Mouse (Mus musculus): ENCODE results near the gene Necap1.

Gene Necap1

GRCm38 (mm10) chr6:122873871-122874719 is at the start of gene Necap1:
TSS of gene Necap1 (plus strand) at chr6:122874474.
- peak; percentile 99 for DNase-seq (ENCODE audit: low spot score)

DNA sequence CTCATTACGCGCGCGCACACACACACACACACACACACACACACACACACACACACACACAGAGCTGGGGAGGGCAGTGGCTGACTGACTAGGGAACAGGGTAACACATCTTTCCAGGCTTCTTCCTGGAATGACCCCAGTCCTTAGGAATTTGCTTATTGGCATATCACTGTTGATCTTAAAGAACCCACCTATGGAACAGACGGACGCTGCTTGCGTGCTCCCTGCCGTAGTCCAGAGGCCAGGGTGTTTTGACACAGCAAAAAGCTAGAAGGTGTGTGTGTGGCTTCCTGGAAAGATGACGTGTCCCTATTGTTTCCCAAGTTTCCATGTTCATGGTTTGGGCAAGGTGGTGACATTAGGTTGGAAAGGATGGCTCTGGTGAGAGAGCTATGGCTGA is 49.1 kb upstream of the Necap1 start:
- DNase-seq (ENCODE audit: low spot score): no peak

- peak; percentile 67 for DNase-seq (ENCODE audit: low spot score)
Observed at GRCm38 (mm10) chr6:122825923-122826742, 48.1 kb upstream of the Necap1 start.

DNA sequence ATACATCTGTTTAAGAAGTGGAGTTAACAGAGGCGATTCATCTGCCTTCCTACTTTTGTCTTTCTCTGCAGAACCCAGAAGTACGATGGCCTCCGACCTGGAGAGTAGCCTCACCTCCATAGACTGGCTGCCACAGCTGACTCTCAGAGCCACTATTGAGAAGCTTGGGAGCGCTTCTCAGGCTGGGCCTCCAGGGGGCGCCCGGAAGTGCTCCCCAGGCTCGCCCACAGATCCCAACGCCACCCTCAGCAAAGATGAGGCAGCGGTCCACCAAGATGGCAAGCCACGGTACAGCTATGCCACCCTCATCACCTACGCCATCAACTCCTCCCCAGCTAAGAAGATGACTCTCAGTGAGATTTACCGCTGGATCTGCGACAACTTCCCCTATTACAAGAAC is 46.2 kb upstream of the Necap1 start:
- no peak for DNase-seq (ENCODE audit: low spot score)

GRCm38 (mm10) chr6:122832880-122833279 is 41.4 kb upstream of the Necap1 start:
- DNase-seq (ENCODE audit: low spot score): no peak

DNA sequence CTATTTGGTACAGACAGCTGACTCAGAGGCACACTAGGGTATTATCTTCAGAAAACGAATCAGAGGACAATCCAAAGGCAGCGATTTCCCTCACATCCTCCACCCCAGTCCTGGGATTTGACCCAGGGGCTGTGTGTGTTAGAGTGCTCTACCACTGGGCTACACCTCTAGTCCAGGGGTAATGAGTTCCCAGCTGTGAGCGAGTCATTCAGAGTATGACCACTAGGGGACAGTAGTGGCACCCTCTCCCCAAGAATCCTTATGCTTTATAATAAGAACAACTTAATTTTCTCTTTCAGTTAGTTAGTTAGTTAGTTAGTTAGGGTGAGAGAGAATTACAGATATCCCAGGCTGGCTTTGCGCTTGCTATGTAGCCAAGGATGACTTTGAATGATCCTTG is 39.9 kb upstream of the Necap1 start:
- peak; percentile 66 for DNase-seq (ENCODE audit: low spot score)

GRCm38 (mm10) chr6:122836974-122837373 is 37.3 kb upstream of the Necap1 start:
- DNase-seq (ENCODE audit: low spot score): no peak

DNA sequence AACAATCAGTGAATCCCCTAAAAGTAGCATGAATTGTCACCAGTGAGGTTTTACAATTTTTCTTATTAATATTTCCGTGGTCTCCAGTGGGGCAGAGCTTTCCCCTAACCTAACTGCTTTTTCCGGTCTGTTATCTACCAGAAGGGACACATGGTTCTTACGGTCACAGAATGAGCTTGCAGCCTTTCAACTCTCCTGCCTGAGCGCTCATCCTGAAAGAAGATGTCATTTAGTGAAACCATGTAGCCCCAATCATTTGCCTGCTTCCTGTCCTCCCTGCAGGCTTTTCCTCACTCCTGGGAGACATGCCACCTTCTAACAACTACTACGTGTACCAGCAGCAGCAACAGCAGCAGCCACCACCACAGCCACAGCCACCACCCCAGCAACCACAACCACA is 36.7 kb upstream of the Necap1 start:
- DNase-seq (ENCODE audit: low spot score): no peak

DNA sequence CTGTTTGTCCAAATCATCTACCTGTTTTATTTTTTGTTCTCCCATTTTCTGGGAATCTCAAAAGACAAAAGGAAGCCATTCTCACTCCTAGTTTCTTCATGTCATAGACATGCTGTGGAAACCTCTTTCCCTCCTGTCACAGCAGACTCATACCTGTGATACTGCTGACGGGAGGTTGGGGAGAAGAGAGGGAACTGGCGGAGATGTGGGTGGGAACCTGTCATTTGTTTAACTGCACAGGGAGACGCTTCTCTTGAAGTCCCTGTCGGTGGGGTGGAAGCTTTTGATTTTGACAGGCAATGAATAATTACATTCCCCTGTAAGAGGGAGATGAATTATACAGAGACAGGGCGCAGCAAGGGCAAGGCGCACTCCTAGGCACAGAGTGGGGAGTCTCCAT is 30.5 kb upstream of the Necap1 start:
- DNase-seq (ENCODE audit: low spot score): no peak

DNA sequence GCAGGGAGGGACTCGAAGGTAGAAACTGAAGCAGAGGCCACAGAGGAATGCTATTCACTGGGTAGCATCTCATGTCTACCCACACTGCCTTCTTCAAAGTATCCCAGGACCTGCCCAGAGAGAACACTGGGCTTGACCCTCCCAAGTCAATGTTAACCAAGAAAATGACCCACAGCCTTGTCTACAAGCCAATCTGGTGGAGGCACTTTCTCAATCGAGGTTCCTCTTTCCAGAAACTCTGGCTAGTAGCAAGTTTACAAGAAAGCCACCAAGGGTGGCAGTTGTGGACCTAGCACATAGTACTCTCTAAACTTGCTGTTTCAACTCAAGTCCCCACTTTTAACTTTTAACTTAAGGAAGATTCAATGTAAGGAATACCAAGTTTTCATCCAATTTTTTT is 21.6 kb upstream of the Necap1 start:
- no peak for DNase-seq (ENCODE audit: low spot score)

DNA sequence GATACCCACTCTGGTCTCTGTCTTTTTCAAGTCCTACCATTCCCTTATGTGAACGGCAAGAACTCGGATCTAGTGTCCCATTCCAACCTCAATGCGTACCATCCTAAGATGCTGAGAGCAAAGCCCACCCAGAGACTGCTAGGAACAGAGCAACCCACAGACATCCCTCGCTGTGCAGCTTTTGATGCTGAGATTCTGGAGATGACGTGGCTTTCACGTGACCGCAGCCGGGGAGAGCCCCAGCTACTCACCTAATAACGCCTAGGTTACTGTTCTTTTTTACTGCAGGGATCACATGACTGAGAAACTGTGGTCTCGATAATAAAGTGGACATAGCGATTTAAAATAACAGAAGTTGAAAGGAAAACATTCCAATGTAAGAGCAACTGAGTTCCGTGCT is 19.7 kb upstream of the Necap1 start:
- no peak for DNase-seq (ENCODE audit: low spot score)

DNA sequence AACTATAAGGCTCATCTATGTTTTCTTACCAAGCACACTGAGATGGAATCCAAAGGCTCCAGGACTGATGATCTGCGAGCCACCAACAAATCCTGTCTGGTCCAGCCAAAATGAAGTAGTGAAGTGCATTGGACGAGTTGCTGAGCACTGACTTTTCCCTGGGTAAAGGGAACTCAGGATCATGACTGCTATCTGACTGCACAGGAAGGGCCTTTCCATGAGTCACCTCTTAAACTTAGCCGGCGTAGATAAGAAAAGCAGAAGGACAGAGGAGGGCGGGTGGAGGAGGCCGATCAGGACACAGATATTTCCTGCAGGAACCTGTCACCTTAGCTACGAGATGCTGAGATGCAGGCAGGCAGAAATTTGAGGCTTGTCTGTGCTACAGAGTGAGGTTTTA is 18.3 kb upstream of the Necap1 start, which contains the start of gene C3ar1:
TSS of gene C3ar1 (minus strand) at position 207 of the 400 bp plus-strand sequence.
- DNase-seq (ENCODE audit: low spot score): no peak

- no peak for DNase-seq (ENCODE audit: low spot score)
Observed at GRCm38 (mm10) chr6:122862434-122862833, 11.8 kb upstream of the Necap1 start.

DNA sequence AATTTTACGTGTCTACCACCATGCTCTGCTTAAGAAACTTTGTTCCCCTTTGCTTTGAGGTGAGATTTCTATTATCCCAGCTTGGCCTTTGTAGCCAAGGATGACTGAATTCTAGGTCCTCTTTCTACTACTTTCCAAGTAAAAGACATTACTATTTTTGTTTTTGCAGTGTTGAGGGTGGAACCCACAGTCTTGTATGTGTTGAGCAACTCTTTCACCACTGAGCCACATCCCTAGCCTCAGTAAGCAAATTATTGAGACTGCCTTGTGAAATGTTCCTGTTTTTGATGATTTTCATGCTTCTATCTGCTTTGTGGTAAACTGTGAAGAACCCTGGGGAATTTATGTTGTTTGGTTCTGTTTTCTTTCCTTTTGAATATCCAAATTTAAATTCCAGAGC is 11.4 kb upstream of the Necap1 start:
- no peak for DNase-seq (ENCODE audit: low spot score)

DNA sequence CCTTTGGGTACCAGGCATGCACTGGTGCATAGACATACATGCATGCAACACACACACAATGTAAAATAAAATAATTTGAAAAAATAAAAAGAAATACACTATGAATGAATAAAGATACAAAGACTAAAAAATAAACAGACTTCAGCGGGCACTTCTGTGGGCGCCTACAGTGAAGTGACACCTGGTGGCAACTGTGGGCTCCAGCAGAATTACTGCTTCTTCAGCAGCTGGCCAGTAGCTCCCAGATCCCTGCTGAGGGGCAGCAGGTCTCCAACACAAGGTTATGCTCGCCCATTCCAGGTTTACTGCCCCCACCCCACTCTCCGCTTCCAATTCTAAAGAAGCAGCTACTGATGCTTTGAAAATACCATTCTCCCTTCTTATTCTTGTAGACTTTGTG is 6.4 kb upstream of the Necap1 start:
- no peak for DNase-seq (ENCODE audit: low spot score)

- DNase-seq (ENCODE audit: low spot score): peak; percentile 39
Observed at GRCm38 (mm10) chr6:122869846-122870245, 4.4 kb upstream of the Necap1 start.

DNA sequence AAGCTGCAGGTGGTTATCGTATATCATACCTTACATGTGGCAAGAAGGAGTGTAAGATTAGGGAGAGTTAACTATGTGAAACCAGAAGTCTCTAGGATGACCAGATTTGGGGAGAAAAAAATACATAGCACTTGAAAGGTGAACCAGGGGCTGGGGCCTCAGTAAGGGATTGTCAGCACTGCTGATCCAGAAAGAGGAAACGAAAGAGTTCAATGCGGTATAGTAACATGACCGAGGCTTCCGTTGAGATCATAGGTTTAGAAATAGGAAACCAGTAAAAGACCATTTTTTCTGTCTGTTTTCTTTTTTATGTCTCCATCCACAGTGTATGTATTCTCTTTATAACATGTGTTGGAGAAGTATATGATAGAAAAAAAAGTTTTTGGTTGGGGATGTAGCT is 1.5 kb upstream of the Necap1 start:
- DNase-seq (ENCODE audit: low spot score): no peak

GRCm38 (mm10) chr6:122874720-122875389 is 581 bp downstream of the Necap1 start:
- peak; percentile 75 for DNase-seq (ENCODE audit: low spot score)

DNA sequence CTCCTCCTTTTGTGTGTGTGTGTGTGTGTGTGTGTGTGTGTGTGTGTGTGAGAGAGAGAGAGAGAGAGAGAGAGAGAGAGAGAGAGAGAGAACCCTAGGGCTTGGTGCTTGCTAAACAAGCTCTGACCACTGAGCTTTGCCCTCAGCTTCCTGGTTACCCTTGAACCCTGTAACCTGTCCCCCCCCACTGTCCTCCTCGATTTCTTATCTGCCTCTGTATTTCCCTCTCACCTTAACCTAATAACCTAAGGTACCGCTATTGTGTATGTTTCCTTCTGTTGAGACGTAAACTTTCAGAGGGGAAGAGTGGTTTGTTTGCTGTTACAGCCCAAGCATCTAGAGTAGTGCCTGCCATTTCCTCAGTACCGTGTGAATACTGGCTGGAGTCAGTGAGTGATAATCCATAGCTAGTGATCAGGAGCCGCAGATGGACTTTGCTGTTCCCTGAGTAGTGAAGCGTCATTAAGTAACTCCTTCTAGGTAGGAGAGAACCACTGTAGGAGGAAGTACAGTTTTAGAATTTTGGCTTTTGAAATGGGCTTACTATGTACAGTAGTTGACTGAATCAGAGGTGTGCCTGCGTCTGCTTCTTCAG is 5.0 kb downstream of the Necap1 start:
- DNase-seq (ENCODE audit: low spot score): no peak

DNA sequence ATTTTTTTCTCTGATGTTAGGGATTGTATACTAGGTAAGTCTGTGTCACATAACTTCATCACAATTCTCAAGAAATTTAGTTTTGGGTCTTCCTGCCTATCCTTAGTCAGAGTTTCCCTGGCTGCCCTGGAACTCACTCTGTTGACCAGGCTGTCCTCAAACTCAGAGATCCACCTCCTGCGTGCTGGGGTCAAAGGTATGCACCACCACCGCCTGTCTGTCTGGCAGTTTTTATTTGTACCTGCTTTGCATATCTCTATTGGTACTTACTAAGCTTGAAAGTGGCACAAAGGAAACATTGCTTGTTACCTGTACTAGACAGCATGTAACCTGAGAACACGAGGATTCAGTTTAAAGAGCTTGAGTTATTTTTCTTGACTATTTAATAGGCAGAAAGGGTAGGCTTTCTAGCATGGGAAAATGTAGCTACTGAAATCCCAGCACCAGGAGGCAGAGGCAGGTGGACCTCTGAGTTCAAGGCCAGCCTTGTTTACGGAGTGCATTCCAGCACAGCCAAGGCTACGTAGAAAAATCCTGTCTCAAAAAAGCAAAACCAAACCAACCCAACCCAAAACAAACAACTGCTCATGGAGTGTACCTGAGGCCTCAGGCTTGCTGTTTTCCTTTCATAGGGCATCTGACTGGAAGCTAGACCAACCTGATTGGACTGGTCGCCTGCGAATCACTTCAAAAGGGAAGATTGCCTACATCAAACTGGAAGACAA is 5.7 kb downstream of the Necap1 start:
- DNase-seq (ENCODE audit: low spot score): no peak

DNA sequence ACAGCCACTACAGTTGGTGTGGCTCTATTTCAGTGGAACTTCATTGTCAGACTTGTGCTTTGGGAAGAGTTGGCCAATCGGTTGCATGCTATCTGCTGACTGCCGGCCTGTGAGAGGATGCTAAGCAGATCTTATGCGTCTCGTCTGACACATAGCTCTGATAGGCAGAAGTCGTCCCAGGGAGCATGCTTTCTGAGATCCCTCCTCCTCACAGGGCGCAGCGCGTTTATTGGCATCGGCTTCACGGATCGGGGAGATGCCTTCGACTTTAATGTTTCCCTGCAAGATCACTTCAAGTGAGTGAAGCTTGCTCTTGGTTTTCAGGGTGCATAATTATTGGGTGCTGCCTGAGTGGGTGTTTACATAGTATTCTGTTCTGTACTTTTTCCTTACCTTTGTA is 7.0 kb downstream of the Necap1 start:
- DNase-seq (ENCODE audit: low spot score): no peak

GRCm38 (mm10) chr6:122883603-122884002 is 9.3 kb downstream of the Necap1 start:
- DNase-seq (ENCODE audit: low spot score): no peak
